Mouse (Mus musculus): ENCODE measurements around the gene Dnah7a. TPM values are rescaled to one million over a fixed set of nuclear protein-coding genes. Genes with fewer than 3 reads are reported as not detected.
"Not testable (repeated sequence)": the region's sequence is repeated elsewhere in the genome, so short reads cannot be mapped to it uniquely, and the experiment has no call there.

Dnah7a gene
- polyA plus RNA-seq, 1 experiment from 2014 or later = 7.1 TPM

- not testable (repeated sequence) for H3K9me3 ChIP-seq; H3K27me3 ChIP-seq; H3K4me1 ChIP-seq; H3K9ac ChIP-seq; ATAC-seq (ENCODE audit: low FRiP score); H3K4me2 ChIP-seq; H3K4me3 ChIP-seq (replicated peaks); H3K27ac ChIP-seq; H3K36me3 ChIP-seq (replicated peaks)
- 73% methylated on average over 2 of the region's 2 CpGs for WGBS
Observed at GRCm38 (mm10) chr1:53635641-53636040, 70.9 kb downstream of the Dnah7a start.

GRCm38 (mm10) chr1:53632040-53632439 lies 74.5 kb downstream of the Dnah7a start:
- H3K4me1 ChIP-seq; H3K27ac ChIP-seq; H3K9ac ChIP-seq; H3K9me3 ChIP-seq; H3K4me3 ChIP-seq (replicated peaks); H3K4me2 ChIP-seq; H3K27me3 ChIP-seq; H3K36me3 ChIP-seq (replicated peaks); ATAC-seq (ENCODE audit: low FRiP score): not testable (repeated sequence)

- 55% methylated on average over 6 of the region's 6 CpGs for WGBS
- H3K36me3 ChIP-seq (replicated peaks) = no peaks in the 10 kb centered on the region
- no peak overlapping the region for H3K9ac ChIP-seq
- H3K4me2 ChIP-seq = no peak overlapping the region
- ATAC-seq (ENCODE audit: low FRiP score) = no peak
- no peak overlapping the region for H3K4me3 ChIP-seq (replicated peaks)
- no peaks in the 10 kb centered on the region for H3K4me1 ChIP-seq
- H3K9me3 ChIP-seq = no peaks in the 10 kb centered on the region
- no peak overlapping the region for H3K27ac ChIP-seq
- no peaks in the 10 kb centered on the region for H3K27me3 ChIP-seq
Observed at GRCm38 (mm10) chr1:53630011-53630410, 76.6 kb downstream of the Dnah7a start.

GRCm38 (mm10) chr1:53613486-53613885 lies 93.1 kb downstream of the Dnah7a start:
- ATAC-seq (ENCODE audit: low FRiP score) = no peak
- peaks cover 7% of the 10 kb centered on the region for H3K9me3 ChIP-seq
- H3K27me3 ChIP-seq = no peaks in the 10 kb centered on the region
- H3K4me3 ChIP-seq (replicated peaks) = no peak overlapping the region
- 93% methylated on average over 14 of the region's 16 CpGs for WGBS
- no peak overlapping the region for H3K4me2 ChIP-seq
- H3K27ac ChIP-seq = no peak overlapping the region
- H3K9ac ChIP-seq = no peak overlapping the region
- no peaks in the 10 kb centered on the region for H3K36me3 ChIP-seq (replicated peaks)
- no peaks in the 10 kb centered on the region for H3K4me1 ChIP-seq

- not testable (repeated sequence) for H3K4me1 ChIP-seq; H3K27me3 ChIP-seq; H3K9me3 ChIP-seq; H3K27ac ChIP-seq; H3K4me2 ChIP-seq; H3K36me3 ChIP-seq (replicated peaks); ATAC-seq (ENCODE audit: low FRiP score); H3K9ac ChIP-seq; H3K4me3 ChIP-seq (replicated peaks)
- WGBS = 0% methylated on average over 1 of the region's 1 CpGs
Observed at GRCm38 (mm10) chr1:53581326-53581725, 125.3 kb downstream of the Dnah7a start.

- H3K27ac ChIP-seq; ATAC-seq (ENCODE audit: low FRiP score); H3K9ac ChIP-seq; H3K4me2 ChIP-seq; H3K9me3 ChIP-seq; H3K4me1 ChIP-seq; H3K4me3 ChIP-seq (replicated peaks); H3K36me3 ChIP-seq (replicated peaks); H3K27me3 ChIP-seq: not testable (repeated sequence)
- WGBS = 86% methylated on average over 3 of the region's 3 CpGs
Observed at GRCm38 (mm10) chr1:53557918-53558317, 148.7 kb downstream of the Dnah7a start.

- not testable (repeated sequence) for H3K4me3 ChIP-seq (replicated peaks); H3K27me3 ChIP-seq; H3K36me3 ChIP-seq (replicated peaks); ATAC-seq (ENCODE audit: low FRiP score); H3K4me2 ChIP-seq; H3K9ac ChIP-seq; H3K27ac ChIP-seq; H3K4me1 ChIP-seq; H3K9me3 ChIP-seq
- 93% methylated on average over 10 of the region's 10 CpGs for WGBS
Observed at GRCm38 (mm10) chr1:53547018-53547417, 159.6 kb downstream of the Dnah7a start.

GRCm38 (mm10) chr1:53538356-53538755 lies 168.2 kb downstream of the Dnah7a start:
- H3K36me3 ChIP-seq (replicated peaks); H3K4me1 ChIP-seq; H3K9me3 ChIP-seq; H3K4me3 ChIP-seq (replicated peaks); H3K27ac ChIP-seq; H3K4me2 ChIP-seq; H3K9ac ChIP-seq; H3K27me3 ChIP-seq; ATAC-seq (ENCODE audit: low FRiP score): not testable (repeated sequence)
- whole genome bisulfite sequencing = 62% methylated on average over 2 of the region's 2 CpGs

GRCm38 (mm10) chr1:53534826-53535225 lies 171.8 kb downstream of the Dnah7a start:
- H3K9me3 ChIP-seq; ATAC-seq (ENCODE audit: low FRiP score); H3K36me3 ChIP-seq (replicated peaks); H3K4me1 ChIP-seq; H3K4me2 ChIP-seq; H3K9ac ChIP-seq; H3K27me3 ChIP-seq; H3K27ac ChIP-seq; H3K4me3 ChIP-seq (replicated peaks): not testable (repeated sequence)
- 81% methylated on average over 1 of the region's 1 CpGs for WGBS

GRCm38 (mm10) chr1:53526021-53526420 lies 180.6 kb downstream of the Dnah7a start:
- WGBS = 84% methylated on average over 2 of the region's 2 CpGs
- H3K4me1 ChIP-seq; H3K9me3 ChIP-seq; ATAC-seq (ENCODE audit: low FRiP score); H3K27ac ChIP-seq; H3K4me3 ChIP-seq (replicated peaks); H3K27me3 ChIP-seq; H3K9ac ChIP-seq; H3K36me3 ChIP-seq (replicated peaks); H3K4me2 ChIP-seq: not testable (repeated sequence)

- Histone ChIP-seq H3K4me2 (no peak overlapping the region), H3K9me3 (no peaks in the 10 kb centered on the region), H3K27ac (no peak overlapping the region), H3K9ac (no peak overlapping the region), H3K4me3 (replicated peaks) (no peak overlapping the region), H3K27me3 (no peaks in the 10 kb centered on the region), H3K36me3 (replicated peaks) (no peaks in the 10 kb centered on the region), H3K4me1 (no peaks in the 10 kb centered on the region)
- no peak for ATAC-seq (ENCODE audit: low FRiP score)
- WGBS = 85% methylated on average over 4 of the region's 4 CpGs
Observed at GRCm38 (mm10) chr1:53473699-53474098, 232.9 kb downstream of the Dnah7a start.

GRCm38 (mm10) chr1:53472084-53472483 lies 234.5 kb downstream of the Dnah7a start:
- H3K4me3 ChIP-seq (replicated peaks); H3K9ac ChIP-seq; H3K4me2 ChIP-seq; H3K4me1 ChIP-seq; H3K9me3 ChIP-seq; H3K36me3 ChIP-seq (replicated peaks); H3K27me3 ChIP-seq; H3K27ac ChIP-seq; ATAC-seq (ENCODE audit: low FRiP score): not testable (repeated sequence)
- 73% methylated on average over 1 of the region's 1 CpGs for WGBS

GRCm38 (mm10) chr1:53467325-53467670 lies 239.3 kb downstream of the Dnah7a start:
- no peaks in the 10 kb centered on the region for H3K4me1 ChIP-seq
- no peaks in the 10 kb centered on the region for H3K36me3 ChIP-seq (replicated peaks)
- no peaks in the 10 kb centered on the region for H3K9me3 ChIP-seq
- no peak overlapping the region for H3K4me2 ChIP-seq
- ATAC-seq (ENCODE audit: low FRiP score) = no peak
- H3K4me3 ChIP-seq (replicated peaks) = no peak overlapping the region
- no peak overlapping the region for H3K27ac ChIP-seq
- H3K9ac ChIP-seq = no peak overlapping the region
- no peaks in the 10 kb centered on the region for H3K27me3 ChIP-seq
- WGBS = 79% methylated on average over 2 of the region's 2 CpGs
